10 mouse cellular contexts compared by ENCODE assay signal in genomic region chr5:90055686-90056085, GRCm38 (mm10).
A peak's percentile ranks its signal among the peaks of the same experiment; 100 is the strongest.
DNase-seq lines count a peak whose midpoint lies in the region; ATAC-seq and TF ChIP-seq lines count a peak whose summit lies in the region.
"Had no signal": no experiment of that assay in that cellular context is flagged by ENCODE, and none has a peak within 500 bp of the region (broad histone marks: within the 10 kb centered on the region; RNA-seq: fewer than 3 reads in every experiment).

No protein-coding gene starts in this region.

- H3K27me3 ChIP-seq in intestine, postnatal 0 days (replicated peaks; ENCODE audit: control insufficient read depth, insufficient read depth, low read length) = no peaks in the 10 kb centered on the region
- no peaks in the 10 kb centered on the region for H3K27me3 ChIP-seq in intestine, embryonic 16.5 days (replicated peaks; ENCODE audit: control insufficient read depth, insufficient read depth, low read length)
- H3K27me3 ChIP-seq: embryonic facial prominence, embryonic 13.5 days; heart, embryonic 15.5 days had no signal

- peak; percentile 2 for DNase-seq in right cerebral cortex, adult 18-20 months
- no peak for DNase-seq in right cerebral cortex, postnatal 36 days (ENCODE audit: low spot score in 2 of 2)
- peak; percentile 0 for DNase-seq in c-Kit-positive CD71-positive TER-119-positive erythroid progenitor cells, embryonic 14.5 days (ENCODE audit: low spot score)
- peak; percentile 57 for DNase-seq in retina, embryonic 14.5 days (ENCODE audit: low spot score)
- DNase-seq in cerebellum, adult 8-10 months = no peak
- no peak for DNase-seq in thymus, postnatal 36 days

- H3K9ac ChIP-seq in intestine, postnatal 0 days (ENCODE audit: low read depth, low read length) = no peak overlapping the region
- no peak overlapping the region for H3K9ac ChIP-seq in intestine, embryonic 16.5 days (ENCODE audit: low read depth, low read length)
- H3K9ac ChIP-seq: embryonic facial prominence, embryonic 13.5 days; heart, embryonic 15.5 days had no signal

- H3K9me3 ChIP-seq in intestine, postnatal 0 days (ENCODE audit: control insufficient read depth) = no peaks in the 10 kb centered on the region
- no peaks in the 10 kb centered on the region for H3K9me3 ChIP-seq in intestine, embryonic 16.5 days (ENCODE audit: control insufficient read depth, low read length)
- H3K9me3 ChIP-seq: embryonic facial prominence, embryonic 13.5 days; heart, embryonic 15.5 days had no signal

- no peak for ATAC-seq in intestine, postnatal 0 days
- no peak for ATAC-seq in intestine, embryonic 16.5 days

- no peak overlapping the region for H3K27ac ChIP-seq in intestine, postnatal 0 days (ENCODE audit: low read depth, low read length)
- no peak overlapping the region for H3K27ac ChIP-seq in intestine, embryonic 16.5 days (ENCODE audit: low read length)
- H3K27ac ChIP-seq: embryonic facial prominence, embryonic 13.5 days; heart, embryonic 15.5 days had no signal

- no peaks in the 10 kb centered on the region for H3K4me1 ChIP-seq in intestine, postnatal 0 days (replicated peaks; ENCODE audit: control insufficient read depth, insufficient read depth, low read length)
- H3K4me1 ChIP-seq in intestine, embryonic 16.5 days (ENCODE audit: control insufficient read depth, insufficient read depth, low read length) = no peaks in the 10 kb centered on the region
- H3K4me1 ChIP-seq: embryonic facial prominence, embryonic 13.5 days; heart, embryonic 15.5 days had no signal

- no peaks in the 10 kb centered on the region for H3K36me3 ChIP-seq in intestine, postnatal 0 days (ENCODE audit: control insufficient read depth, insufficient read depth)
- no peaks in the 10 kb centered on the region for H3K36me3 ChIP-seq in intestine, embryonic 16.5 days (ENCODE audit: control insufficient read depth, insufficient read depth, low read length)
- H3K36me3 ChIP-seq: embryonic facial prominence, embryonic 13.5 days; heart, embryonic 15.5 days had no signal

- WGBS in intestine, postnatal 0 days = 88% methylated on average over 2 of the region's 2 CpGs
- WGBS in intestine, embryonic 16.5 days = 76% methylated on average over 2 of the region's 2 CpGs

- no peak overlapping the region for H3K4me3 ChIP-seq in intestine, postnatal 0 days (ENCODE audit: low read depth, low read length)
- H3K4me3 ChIP-seq in intestine, embryonic 16.5 days (ENCODE audit: low read length) = no peak overlapping the region
- H3K4me3 ChIP-seq: embryonic facial prominence, embryonic 13.5 days; heart, embryonic 15.5 days had no signal

- no peak overlapping the region for H3K4me2 ChIP-seq in intestine, postnatal 0 days (replicated peaks; ENCODE audit: low read depth)
- no peak overlapping the region for H3K4me2 ChIP-seq in intestine, embryonic 16.5 days (ENCODE audit: low read depth, low read length)
- H3K4me2 ChIP-seq: embryonic facial prominence, embryonic 13.5 days; heart, embryonic 15.5 days had no signal

- TF ChIP-seq CTCF in intestine, postnatal 0 days (IDR thresholded peaks at IDR 0.05; ENCODE audit: low read depth) = peak; percentile 70

Comparison
In these comparisons a context has a peak if more than half of its experiments do, and no peak if none do; other contexts are left out.
1. DNase-seq: peak in right cerebral cortex, adult 18-20 months (single experiment), c-Kit-positive CD71-positive TER-119-positive erythroid progenitor cells, embryonic 14.5 days (single experiment) and retina, embryonic 14.5 days (single experiment); none in right cerebral cortex, postnatal 36 days (0 of 2), cerebellum, adult 8-10 months (single experiment) and thymus, postnatal 36 days (0 of 2).